Mouse (Mus musculus): ENCODE results near the gene Tmem39b.
"Not testable (repeated sequence)": the region's sequence is repeated elsewhere in the genome, so short reads cannot be mapped to it uniquely, and the experiment has no call there.

The Tmem39b gene

DNA sequence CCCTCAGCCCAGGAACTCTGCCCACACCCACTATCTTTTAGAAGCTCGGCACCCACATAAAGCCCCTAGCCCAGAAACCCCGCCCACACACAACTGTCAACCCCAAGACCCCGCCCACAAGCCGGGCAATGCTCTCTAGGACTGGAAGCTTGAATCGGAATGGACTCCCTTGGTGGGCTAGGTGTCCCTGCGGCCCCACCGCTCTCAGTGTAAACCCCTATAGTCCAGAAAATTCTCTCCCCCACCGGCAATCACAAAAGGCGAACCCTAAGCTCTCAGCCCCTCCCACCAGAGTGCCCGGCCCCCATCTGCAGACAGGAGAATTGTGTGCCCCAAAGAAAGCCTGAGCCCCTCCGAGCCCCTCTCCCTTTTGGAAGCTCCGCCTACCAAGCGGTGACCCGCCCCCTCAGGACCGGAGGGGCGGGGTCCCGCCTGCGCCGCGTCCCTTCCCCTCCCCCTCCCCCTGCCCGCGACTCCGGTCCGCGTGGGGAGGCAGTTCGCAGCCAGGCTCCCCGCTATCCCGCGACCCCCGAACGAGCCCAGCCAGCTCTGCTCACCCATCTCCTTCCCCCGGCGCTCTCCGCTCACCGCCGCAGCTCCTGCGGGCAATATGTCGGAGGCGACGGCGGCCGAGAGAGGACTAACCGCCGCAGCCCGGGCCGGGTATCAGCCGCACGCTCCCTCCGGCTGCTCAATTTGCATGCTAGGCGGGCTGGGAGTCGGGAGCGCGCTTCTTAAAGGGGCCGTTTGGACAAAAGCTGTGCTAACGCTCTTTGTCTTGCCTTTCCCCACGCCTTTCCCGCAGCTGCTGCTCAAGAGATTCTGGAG, at the start of gene Tmem39b:
Gene Tmem39b, minus strand, starts transcription at position 681 of the 828 bp plus-strand sequence.
- DNase-seq: peak; percentile 92 to 95

DNA sequence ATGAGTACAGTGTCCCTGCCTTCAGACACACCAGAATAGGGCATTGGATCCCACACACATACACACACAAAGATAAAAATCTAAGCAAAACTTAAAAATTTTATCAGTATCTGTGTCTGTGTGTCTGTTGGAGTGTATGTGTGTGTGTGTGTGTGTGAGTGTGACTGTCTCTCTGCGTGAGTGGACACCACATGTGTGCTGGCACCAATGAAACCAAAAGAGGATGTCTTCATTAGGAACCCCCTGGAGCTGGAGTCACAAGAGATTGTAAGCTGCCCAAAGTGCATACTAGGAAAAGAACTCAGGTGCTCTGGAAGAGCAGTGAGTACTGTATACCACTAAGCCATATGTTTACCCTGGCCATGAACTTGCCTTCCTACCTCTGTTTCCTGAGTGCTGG, 49.5 kb upstream of the Tmem39b start:
- DNase-seq: no peak

DNA sequence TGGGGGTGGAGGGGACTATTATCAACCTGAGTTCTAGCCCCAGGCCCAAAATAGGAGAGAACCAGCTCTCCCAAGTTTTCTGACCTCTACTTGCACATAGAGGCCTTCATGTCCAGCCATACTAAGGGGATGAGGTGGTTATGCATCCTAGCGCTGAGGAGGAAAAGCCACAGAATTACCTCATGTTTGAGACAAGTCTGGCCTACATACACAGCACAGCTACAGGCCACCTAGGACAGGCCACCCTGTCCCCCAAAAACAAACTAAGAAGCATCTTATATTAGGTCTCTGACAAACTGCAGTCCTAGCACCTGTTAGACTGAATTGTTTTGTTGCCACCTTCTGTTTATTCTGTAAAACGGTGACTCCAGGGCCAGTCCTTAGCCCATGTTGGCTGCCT, 46.9 kb upstream of the Tmem39b start:
- no peak for DNase-seq

DNA sequence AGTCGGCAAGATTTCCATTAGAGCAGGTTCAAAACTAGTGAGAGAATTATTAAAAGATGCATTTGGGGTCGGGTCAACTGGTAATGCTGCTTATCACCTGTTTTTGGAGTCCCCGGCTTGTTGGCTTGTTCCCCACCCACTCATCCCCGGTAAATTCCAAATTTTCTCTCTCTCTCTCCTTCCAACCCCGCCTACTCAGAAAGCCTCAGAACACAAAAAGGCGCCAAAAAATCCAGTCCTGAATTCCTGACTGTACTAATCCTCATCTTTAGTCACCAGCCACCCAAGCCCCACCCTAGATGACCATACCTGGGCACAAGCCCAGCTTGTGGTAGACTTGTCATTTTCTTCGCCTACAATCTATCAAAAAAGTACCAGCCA, 46.4 kb upstream of the Tmem39b start:
- peak in 1 of 2 experiments; percentile 25 for DNase-seq

DNA sequence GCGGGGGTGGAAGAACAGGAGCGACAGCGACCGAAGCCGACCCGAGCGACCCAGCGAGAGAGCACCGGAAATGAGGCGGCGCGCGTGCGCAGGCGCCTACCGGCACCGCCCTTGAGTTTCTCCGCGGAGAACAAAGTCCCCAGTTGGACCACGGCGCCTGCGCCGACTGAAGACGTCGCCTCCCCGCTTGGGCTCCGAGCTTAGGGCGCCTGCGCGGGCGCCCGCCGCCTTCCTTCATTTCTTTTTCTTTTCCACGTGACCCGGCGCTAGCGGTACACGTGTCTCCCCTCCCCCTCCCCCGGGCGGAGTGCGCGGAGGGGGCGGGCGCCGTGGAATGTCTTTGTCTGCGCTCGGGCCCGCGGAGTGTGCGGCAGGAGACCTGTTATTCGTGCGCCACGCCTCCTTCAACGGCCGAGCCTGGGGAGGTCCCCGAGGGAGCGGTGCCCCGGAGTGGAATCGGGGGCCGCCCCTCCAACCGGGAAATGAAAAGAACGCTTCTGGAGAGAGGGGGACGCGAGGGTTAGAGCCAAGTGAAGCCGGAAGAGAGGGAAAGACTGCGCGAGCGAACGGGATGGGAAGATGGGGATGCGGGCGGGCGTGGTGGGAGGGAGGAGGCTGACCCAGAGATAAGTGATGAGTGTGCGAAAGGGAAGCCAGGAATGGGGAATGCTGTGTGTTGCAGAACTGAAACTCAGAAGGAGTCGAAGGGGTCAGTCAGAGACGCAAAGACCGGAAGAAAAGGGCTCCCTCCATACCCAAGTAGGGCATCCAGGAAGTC, 45.8 kb upstream of the Tmem39b start, which contains the start of gene Khdrbs1:
Gene Khdrbs1, minus strand, starts transcription at position 72 of the 778 bp plus-strand sequence.
- peak; percentile 98 for DNase-seq

DNA sequence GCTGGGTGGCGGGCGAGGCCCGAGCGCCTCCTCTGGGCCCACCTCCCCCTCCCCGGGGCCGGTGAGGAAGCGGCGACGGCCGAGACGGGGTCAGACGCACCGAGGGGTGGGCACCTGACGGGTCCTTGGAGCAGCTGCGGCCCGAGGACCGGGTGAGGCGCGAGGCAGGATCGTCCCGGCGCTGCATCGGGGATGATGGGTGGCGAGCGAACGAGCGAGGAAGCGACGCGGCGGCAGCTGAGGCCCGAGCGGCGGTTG, 45.3 kb upstream of the Tmem39b start:
- no peak for DNase-seq

DNA sequence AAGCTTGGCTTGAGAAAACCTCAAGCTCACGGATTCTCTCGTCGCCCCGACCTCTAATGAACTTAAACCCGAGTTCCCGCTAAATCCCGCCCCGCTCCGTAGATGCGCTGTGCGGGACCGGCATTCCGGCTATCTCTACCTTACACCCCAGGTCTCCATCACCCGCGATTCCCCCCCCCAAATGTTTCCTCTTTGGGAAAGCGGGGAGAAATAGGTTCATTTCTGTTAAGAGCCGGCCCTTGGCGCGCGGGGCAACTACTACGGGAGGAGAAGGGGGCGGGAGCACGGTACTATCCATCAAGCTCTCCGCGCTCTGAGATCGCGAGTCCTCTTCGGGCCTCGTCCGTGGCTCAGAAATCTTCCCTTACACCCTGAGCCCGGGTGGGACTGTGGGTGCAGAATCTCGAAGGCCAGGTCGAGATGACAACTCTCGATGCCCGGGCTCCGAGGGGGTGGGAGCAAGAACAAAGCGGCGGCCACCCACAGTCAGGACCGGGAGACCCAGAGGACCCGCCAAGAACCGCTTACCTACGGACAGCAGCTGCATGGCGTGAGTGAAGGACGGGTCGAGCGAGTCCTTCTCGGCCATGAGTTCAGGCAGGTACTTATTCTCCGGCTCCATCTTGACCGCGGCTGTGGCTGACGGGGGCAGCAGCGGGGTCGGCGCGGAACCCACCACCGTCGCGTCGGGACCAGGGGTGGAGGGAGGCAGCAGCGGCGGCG, 44.8 kb upstream of the Tmem39b start:
- DNase-seq: peak; percentile 45 to 48

DNA sequence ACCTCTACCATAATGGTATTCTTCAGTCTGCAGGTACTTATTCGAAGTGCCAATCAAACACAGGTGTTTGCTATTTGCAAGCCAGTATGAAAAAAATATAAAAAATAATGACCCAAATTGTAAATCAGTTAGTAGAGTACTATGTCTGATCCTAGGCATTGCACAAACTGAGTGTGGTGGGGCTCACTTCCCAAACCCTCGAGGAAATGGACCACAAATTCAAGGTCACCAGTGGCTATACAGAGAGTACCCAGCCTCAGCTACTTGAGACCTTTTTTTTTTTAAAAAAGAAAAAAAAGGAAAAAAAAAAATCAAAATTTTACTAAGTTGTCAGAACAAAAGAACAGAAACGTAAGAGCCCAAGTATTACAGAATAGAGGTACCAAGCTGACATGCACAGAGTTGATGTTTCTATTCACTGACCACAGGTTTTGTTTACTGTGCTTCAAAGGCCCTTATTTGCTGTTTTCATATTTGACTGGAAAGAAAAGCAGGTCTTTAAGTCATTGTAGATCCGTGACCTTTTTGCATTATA, 42.5 kb upstream of the Tmem39b start:
- no peak for DNase-seq

DNA sequence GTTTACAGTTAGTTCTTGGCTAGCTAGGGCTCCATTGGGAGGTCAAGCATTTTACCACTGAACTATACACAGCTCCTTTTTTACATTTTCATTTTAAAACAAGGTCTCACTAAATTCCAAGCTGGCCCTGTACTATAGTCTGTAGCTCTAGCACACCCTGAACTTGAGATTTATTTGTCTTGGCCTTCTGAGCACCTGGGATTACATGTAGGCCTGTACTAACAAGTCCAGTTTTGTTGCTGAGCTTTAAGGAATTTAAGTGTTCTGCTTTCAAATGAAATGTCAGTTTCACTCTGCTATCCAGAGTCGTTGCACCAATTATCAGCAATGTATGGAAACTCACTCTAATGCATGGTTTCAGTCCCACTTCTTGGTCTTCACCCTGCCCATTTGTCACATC, 39.5 kb upstream of the Tmem39b start:
- no peak for DNase-seq

DNA sequence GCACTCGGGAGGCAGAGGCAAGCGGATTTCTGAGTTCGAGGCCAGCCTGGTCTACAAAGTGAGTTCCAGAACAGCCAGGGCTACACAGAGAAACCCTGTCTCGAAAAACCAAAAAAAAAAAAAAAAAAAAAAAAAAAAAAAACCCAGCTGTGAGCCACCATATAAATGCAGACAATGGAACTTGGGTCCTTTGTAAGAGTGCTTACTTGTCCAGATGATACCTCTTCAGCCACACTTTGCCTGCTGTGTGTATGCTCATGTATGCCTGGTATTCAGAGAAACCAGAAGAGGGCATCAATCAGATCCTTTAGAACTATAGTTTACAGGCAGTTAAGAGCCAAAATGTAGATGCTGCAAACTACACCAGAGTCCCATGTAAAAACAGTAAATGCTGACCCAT, 38.8 kb upstream of the Tmem39b start:
- not testable (repeated sequence) for DNase-seq

DNA sequence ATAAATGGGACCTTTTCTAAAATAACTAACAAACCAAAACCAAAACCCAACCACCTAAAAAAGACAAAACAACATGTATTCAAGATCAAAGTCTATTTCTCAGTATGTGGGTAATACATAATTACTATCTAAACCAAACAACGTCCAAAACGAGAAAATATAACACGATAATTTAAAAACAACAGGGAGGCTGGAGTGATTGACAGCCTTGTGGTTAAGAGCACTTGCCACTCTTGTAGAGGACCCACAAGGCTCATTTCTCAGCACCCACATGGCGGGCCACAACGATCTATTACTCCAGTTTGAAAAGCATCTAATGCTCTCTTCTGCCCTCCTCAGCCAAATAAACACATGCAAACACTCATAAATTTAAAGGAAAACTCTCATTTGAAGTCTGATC, 34.8 kb upstream of the Tmem39b start:
- DNase-seq: no peak

DNA sequence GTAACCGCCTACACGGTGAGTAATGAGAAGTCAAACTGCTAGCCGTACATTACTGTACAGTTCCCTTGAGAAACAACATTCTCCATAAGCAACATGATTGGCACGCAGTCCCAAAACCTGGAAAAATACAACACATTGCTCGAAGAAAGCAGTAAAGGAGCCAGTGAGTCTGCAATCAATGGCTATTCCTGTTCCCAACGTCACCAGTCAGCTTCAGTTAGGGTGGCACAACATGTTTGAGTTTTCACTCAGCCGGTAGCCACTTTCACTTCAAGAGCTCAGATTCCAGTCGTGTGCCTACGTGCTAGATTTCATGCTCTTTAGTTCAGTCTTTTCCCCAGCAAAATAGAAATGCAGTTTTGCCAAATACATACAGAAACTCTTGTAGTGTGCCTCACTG, 19.7 kb upstream of the Tmem39b start:
- DNase-seq: no peak

DNA sequence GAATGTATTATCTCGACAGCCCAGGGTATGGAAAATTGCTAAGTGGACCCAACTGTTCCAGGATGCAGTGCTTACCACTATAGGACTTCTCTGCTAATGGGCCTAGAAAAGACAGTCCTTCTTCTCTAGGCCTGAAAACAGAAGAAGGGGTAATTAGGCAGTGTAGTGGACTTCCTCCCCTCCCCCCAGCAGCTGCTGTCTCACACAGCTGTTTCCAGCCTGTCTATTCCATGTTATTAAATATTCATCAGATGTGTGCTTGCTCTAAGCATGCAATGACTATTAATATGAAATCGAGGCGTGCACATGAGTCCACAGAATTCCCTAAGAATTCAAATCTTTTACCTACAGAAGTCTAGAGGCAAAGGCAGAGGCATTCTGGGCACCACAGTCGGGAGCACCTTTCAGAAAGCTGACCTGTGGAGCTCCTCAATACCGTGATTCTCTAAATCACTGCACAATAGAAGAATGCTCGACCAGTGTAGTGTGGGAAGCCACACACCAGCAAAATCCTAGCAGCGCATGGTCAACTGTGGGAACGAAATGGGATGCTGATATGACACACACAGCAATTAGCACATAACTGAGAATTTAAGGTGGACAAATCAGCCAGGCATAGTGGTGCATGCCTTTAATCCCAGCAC, 13.0 kb upstream of the Tmem39b start:
- DNase-seq: peak; percentile 27 to 69

DNA sequence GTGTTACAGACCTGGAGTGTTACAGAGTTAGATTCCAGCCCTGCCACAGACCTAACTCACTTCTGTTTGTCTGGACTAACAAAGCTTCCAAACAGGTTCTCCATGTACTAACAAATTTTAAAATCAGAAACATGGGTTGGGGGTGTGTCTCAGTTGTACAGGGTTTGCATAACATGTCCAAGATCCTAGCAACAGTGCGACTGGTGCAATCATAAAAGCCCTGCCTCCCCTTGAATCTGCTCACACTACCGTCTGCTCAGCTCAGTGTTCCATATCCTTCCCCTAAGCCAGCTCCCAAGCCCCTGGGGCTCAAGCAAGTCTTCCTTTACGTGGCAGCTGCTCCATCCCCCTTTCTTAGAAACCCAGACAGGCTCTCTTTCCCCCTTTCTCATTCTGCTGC, 10.1 kb upstream of the Tmem39b start:
- DNase-seq: no peak

DNA sequence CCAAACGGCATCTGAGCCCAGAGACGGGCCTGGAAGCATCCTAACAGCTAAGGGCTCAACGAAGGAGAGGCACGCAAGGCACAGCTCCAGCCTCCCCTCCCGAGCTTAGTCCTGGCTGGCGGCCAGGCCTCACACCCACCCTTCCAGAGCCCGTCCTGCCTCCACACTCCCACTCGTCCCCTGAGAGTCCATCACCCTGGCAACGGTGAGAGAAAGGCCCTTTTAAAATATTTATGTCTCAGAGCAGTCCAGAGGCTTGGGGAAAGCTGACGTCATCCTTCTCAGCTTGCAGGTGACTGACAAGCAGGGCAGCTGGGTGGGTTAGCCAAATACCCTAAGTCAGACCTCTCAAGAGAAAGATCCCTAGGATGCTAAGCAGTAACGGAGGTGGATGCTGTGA, 5.8 kb upstream of the Tmem39b start:
- DNase-seq: peak; percentile 66 to 86

DNA sequence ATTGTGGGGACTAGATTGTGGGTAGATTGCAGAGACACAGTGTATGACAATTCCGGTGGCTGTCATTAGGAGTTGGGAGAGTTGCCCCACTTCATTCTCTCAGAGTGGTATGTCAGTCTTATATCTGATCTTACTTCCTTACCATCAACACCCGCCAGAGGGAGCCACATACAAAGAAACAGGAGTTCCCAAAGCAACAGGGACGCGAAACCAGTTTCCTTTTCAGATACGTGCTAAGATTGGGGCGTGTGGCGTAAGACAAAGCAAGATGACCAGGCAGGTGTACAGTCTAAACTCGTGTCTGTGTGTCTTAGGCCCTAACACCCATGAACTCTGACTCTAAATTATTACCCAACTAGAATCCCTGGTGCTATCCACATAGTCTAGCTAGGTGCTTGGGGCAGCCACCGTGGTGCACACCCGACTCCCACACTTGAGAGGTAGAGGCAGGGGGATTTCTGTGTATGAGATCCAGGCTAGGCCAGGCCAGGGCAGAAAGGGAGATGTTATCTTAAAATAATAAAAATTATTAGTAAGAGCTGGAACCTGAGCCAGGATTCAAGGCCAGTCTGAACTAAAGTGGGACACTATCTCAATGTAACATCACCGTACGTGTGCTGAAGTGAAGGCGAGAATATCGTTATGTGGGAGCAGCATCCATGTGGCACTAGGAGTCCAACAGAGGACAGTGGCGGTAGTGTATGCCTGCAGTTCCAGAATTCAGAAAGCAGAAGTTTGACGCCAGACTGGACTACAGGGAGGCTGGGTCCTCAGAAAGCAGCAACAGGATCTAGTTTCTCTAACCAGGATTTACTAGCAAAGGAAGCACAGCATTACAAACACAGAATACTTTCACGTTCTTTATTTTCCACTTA, 5.1 kb upstream of the Tmem39b start:
- DNase-seq: peak; percentile 52 to 91

DNA sequence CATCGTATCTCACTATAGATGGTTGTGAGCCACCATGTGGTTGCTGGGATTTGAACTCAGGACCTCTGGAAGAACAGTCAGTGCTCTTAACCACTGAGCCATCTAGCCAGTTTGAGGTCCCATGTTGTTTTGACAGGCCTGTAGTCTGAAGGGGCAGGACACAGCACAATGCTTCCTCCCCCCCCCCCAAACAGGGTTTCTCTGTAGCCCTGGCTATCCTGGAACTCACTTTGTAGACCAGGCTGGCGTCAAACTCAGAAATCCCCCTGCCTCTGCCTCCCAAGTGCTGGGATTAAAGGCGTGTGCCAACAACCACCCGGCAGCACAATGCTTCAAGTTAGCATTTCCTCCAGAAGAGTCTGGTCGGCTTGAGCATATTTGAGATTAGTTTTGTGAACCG, 4.0 kb upstream of the Tmem39b start:
- DNase-seq: not testable (repeated sequence)

DNA sequence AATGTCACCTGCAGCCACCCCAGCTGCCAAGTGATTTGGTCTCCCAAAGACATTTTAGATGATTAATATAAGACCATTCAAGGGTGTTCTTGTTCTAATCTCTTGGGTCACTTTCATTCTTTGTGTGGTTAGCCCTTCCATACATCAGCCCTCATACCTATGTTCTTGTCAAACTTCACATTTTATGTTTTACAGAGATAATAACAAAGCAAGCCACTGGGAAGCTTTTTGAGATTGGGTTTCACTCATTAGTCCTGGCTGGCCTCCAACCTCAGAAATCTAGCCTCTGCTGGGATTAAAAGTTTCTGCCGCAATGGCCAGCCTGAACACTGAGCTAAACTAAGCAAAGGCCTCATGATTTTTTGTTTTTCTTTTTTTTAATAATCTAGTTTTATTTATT, 3.6 kb upstream of the Tmem39b start:
- no peak for DNase-seq

DNA sequence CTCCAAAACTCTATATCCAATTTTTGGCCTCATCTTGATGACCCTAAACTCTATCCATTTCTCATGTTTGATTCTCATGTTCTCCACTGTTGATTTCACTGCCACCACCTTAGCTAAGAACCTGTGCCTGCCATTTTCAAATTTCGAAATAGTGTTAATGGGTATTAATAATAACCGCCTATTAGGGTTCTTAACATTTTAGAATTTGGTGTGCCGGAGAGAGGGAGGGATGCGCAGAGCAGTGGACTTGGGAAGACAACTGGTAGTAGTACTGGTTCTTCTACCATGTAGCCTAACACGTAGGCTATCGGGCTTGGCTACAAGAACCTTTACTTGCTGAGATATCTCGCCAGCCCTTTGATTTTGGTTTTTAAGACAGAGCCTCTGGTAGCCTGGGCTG, 553 bp upstream of the Tmem39b start:
- no peak for DNase-seq

DNA sequence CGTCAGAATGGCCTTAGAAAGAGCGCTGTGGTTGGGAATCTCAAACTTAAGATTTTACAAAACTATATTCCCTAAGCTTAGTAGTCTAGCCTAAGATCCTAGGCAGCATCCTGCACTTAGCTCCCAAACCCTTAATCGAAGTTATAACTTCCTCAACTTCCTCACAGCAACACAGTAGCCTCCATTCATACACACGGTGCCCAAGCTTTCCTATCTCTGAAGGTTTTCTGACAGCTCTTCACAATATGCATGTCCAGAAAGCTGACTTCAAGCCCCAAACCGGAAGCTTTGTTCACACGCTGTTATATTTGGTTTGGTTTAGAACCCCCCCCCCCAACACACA, 852 bp downstream of the Tmem39b start:
- no peak for DNase-seq

DNA sequence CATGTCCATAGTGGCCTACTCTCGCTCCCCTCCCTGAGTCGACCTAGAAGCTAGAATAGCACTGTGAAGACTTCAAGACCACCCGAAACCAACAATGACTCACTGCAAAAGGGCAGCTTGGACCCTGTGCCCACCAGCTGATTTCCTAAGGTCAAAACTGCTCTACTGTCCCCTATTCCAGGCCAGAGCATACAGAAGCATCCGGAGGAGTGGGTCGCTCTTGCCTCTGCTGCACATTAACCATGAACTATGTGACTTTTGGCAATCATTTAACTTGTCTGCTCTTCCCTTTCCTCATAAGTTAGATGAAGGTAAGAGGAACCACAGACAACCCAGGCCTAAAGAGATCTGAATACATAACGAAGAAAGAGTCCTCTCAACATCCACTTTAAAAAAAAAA, 12.1 kb downstream of the Tmem39b start:
- DNase-seq: no peak

DNA sequence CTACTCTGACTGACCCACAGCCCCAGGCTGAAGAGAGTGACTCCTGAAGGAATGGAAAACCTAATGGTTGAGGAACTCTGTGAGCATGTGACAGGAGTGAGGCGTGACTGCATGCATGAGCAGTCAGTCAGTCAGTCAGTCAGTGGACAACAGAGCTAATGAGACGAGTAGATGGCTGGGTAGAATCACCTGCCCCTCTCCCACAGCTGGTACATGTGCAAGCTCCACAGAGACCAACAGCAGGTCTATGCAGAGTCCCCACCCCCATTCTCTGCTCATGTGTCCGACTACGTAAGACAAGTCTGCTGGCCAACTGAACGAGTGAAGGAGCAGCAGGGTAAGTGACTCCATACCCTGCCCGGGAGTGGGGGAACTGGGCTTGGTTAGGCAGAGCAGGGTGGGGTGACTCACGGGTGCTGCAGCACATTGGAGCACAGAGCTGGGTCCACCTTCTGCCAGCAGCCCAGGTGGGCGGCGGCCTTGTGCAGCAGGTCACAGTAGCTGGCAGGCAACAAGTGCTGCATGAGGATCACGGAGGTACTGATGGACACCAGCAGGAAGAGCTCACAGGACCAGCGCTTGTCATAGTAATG, 12.6 kb downstream of the Tmem39b start:
- no peak for DNase-seq

Data from lung, postnatal 4 days (tissue).